Mouse (Mus musculus) heart, embryonic 16.5 days (tissue): ENCODE measurements around the gene Prg3. TPM values are rescaled to one million over a fixed set of nuclear protein-coding genes. Genes with fewer than 3 reads are reported as not detected.

Experiments used
- polyA plus RNA-seq: library from polyadenylated mRNA; unstranded; fragments of >200 nt; fragmentation: Nextera tagmentation; extraction: Ambion mirVana; gene quantifications from 2 replicates; pipeline ENCODE4 v1.2.1, GENCODE M21; 2015

The Prg3 gene
- polyA plus RNA-seq, 1 experiment from 2014 or later, result 0.34 TPM

Other genes starting within 250 kb of the Prg3 start
- 3.6 and 5.1 TPM in 2 replicates for gene Gm19426, start 244.6 kb upstream of the Prg3 start, polyA plus RNA-seq
- 44.6 and 51.2 TPM in 2 replicates for gene Serping1, start 212.8 kb upstream of the Prg3 start, polyA plus RNA-seq
- gene Ube2l6, start 189.4 kb upstream of the Prg3 start, polyA plus RNA-seq, result 102 and 110 TPM in 2 replicates
- gene Smtnl1, start 165.6 kb upstream of the Prg3 start, polyA plus RNA-seq, result 0.21 and 0.24 TPM in 2 replicates
- 92.9 and 97.9 TPM in 2 replicates for gene Timm10, start 161.2 kb upstream of the Prg3 start, polyA plus RNA-seq
- 8.0 and 8.7 TPM in 2 replicates for gene Slc43a1, start 149.4 kb upstream of the Prg3 start, polyA plus RNA-seq
- 1.5 and 1.7 TPM in 2 replicates for gene Rtn4rl2, start 101.5 kb upstream of the Prg3 start, polyA plus RNA-seq
- 42.5 and 43.6 TPM in 2 replicates for gene Slc43a3, start 51.6 kb upstream of the Prg3 start, polyA plus RNA-seq
- gene Prg2, start 7.8 kb upstream of the Prg3 start, polyA plus RNA-seq, result 0.68 TPM in 1 of 2 replicates, not detected in the other
- gene Ssrp1, start 49.0 kb downstream of the Prg3 start, polyA plus RNA-seq, result 136 and 148 TPM in 2 replicates
- 0.60 and 0.79 TPM in 2 replicates for gene P2rx3, start 49.2 kb downstream of the Prg3 start, polyA plus RNA-seq
- gene Tnks1bp1, start 59.8 kb downstream of the Prg3 start, polyA plus RNA-seq, result 23.6 and 32.3 TPM in 2 replicates
- gene Aplnr, start 148.0 kb downstream of the Prg3 start, polyA plus RNA-seq, result 42.9 and 53.3 TPM in 2 replicates
- gene Lrrc55, start 209.0 kb downstream of the Prg3 start, polyA plus RNA-seq, result 0.33 and 0.49 TPM in 2 replicates